Mouse (Mus musculus) liver, embryonic 14.5 days (tissue): Measurements from ENCODE around the gene Itga3.

Experiments used
- CTCF ChIP-seq: IDR thresholded peaks from 2 replicates; pipeline ENCODE4 v1.5.1; 2016; ENCODE audit warnings: antibody characterized with exemption, low read depth, control low read depth
- EP300 ChIP-seq: IDR thresholded peaks from 2 replicates; pipeline ENCODE4 v1.6.1; 2016; ENCODE audit warnings: antibody characterized with exemption, low read depth

DNA sequence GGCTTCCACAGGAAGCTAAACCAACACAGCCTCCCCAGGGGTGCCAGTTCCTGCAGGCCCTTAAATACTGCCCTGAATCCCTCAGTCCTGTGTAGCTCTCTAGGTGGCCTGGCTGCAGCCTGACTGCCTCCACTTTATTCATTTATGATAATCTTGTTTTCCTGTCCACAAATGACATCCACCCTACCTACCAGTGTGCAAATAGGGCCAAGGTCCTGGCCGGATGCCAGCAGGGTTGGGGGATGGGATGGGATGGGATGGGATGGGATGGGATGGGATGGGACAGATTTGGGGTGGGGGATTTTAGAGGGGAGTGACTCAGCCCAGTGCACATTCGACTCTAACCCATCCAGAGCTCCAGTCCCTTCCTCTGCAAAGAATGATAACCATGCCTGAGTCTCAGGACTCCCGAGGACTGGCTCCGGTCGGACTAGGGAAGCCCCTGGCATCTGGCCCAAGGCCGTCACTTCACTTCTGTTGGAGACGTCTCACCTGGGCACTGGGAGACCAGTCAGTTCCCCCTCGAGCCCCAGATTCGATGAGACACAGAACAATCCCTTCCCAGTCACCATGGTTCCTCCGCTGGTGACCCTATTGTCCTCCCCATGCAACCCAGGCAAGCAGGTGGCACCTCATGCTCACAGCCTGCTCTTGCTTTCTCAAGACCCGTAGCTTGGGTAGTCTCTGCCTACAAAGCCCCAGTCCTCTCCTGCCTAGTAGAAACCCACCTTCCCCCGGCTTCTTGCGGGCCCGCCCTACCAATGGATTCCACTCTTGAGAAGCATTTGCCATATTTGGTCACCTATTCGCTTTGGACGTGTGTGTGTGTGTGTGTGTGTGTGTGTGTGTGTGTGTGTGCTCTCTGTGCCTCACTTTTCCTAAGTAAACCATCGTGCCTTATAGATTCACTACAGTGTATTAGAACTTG is 11.0 kb upstream of the Itga3 start:
- TF ChIP-seq CTCF (no peak), EP300 (no peak)
